8 mouse cellular contexts compared by ENCODE assay signal in genomic region chr7:44860576-44861428, GRCm38 (mm10). TPM values are rescaled to one million over a fixed set of nuclear protein-coding genes. Genes with fewer than 3 reads are reported as not detected.
DNase-seq lines count a peak whose midpoint lies in the region; ATAC-seq and TF ChIP-seq lines count a peak whose summit lies in the region.

No protein-coding gene starts in this region.

- TF ChIP-seq POLR2A in spleen, adult 2 months (IDR thresholded peaks at IDR 0.05; ENCODE audit: low read depth, low read length): no peak

- DNase-seq in gastrocnemius, adult 18-20 months (ENCODE audit: low spot score): peak; percentile 68
- no peak for DNase-seq in gastrocnemius, postnatal 25 days
- peak; percentile 68 for DNase-seq in Muller cell, postnatal 12 days (ENCODE audit: inconsistent ontology term)
- DNase-seq in embryo, embryonic 11 days: peak; percentile 84
- peak; percentile 75 to 87 for DNase-seq in heart, postnatal 10 days
- DNase-seq in limb, embryonic 11.5 days (ENCODE audit: low spot score): peak; percentile 85
- DNase-seq in midbrain, embryonic 10.5 days (ENCODE audit: low spot score): peak; percentile 79
- peak in 1 of 2 experiments; percentile 66 for DNase-seq in spleen, adult 2 months (ENCODE audit: low read depth in 1 of 2, low spot score in 2 of 2)

- TF ChIP-seq CTCF in spleen, adult 2 months (IDR thresholded peaks at IDR 0.05; ENCODE audit: extremely low read depth, insufficient read depth, insufficient read length, insufficient replicate concordance): peak; percentile 93

- H3K4me2 ChIP-seq in limb, embryonic 11.5 days (ENCODE audit: low read depth, severe bottlenecking): 0 out of 2 replicates have a peak overlapping the region, but pooled peaks have one; percentile 7

- H3K27ac ChIP-seq in limb, embryonic 11.5 days (replicated peaks; ENCODE audit: low read depth, low read length): no peak overlapping the region
- H3K27ac ChIP-seq in midbrain, embryonic 10.5 days (replicated peaks): peak overlapping the region; percentile 69
- H3K27ac ChIP-seq in spleen, adult 2 months (ENCODE audit: insufficient read depth, low read length): no peak overlapping the region

- intact Hi-C loops in heart, postnatal 10 days (cut with DNase I): no loop called here

- no peak overlapping the region for H3K4me3 ChIP-seq in limb, embryonic 11.5 days (ENCODE audit: low read depth, low read length)
- peak overlapping the region; percentile 34 for H3K4me3 ChIP-seq in midbrain, embryonic 10.5 days
- no peak overlapping the region for H3K4me3 ChIP-seq in spleen, adult 2 months (ENCODE audit: extremely low read depth, insufficient read depth, insufficient read length)

- WGBS in limb, embryonic 11.5 days: 65% methylated on average over 22 of the region's 22 CpGs
- 59% methylated on average over 22 of the region's 22 CpGs for WGBS in midbrain, embryonic 10.5 days
- 71% methylated on average over 22 of the region's 22 CpGs for WGBS in spleen, adult 2 months

- H3K4me1 ChIP-seq in limb, embryonic 11.5 days (ENCODE audit: control insufficient read depth, insufficient read depth, low read length): peaks cover 6% of the 10 kb centered on the region; the same call in 1 of the 2 replicates
- peaks cover 50% of the 10 kb centered on the region for H3K4me1 ChIP-seq in midbrain, embryonic 10.5 days
- H3K4me1 ChIP-seq in spleen, adult 2 months (ENCODE audit: control insufficient read depth, insufficient read depth, insufficient read length): peaks cover 4% of the 10 kb centered on the region; the same call in 1 of the 2 replicates

- no peaks in the 10 kb centered on the region for H3K27me3 ChIP-seq in limb, embryonic 11.5 days (ENCODE audit: control insufficient read depth, insufficient read depth, low read length)
- H3K27me3 ChIP-seq in midbrain, embryonic 10.5 days (ENCODE audit: low read depth, poor library complexity, severe bottlenecking): no peaks in the 10 kb centered on the region
- no peaks in the 10 kb centered on the region for H3K27me3 ChIP-seq in spleen, adult 2 months (ENCODE audit: control insufficient read depth, insufficient read depth, low read length)

- no peak for ATAC-seq in limb, embryonic 11.5 days (ENCODE audit: insufficient number of reproducible peaks, low FRiP score, low TSS enrichment, low read depth)

- no peak overlapping the region for H3K9ac ChIP-seq in limb, embryonic 11.5 days (ENCODE audit: low read length)

- no peaks in the 10 kb centered on the region for H3K9me3 ChIP-seq in limb, embryonic 11.5 days (ENCODE audit: control insufficient read depth, low read length)
- no peaks in the 10 kb centered on the region for H3K9me3 ChIP-seq in midbrain, embryonic 10.5 days (replicated peaks)

- peaks cover 34% of the 10 kb centered on the region; the same call in 1 of the 2 replicates for H3K36me3 ChIP-seq in limb, embryonic 11.5 days (ENCODE audit: control insufficient read depth, insufficient read depth, low read length)
- peaks cover 64% of the 10 kb centered on the region for H3K36me3 ChIP-seq in midbrain, embryonic 10.5 days
- H3K36me3 ChIP-seq in spleen, adult 2 months (ENCODE audit: control insufficient read depth, insufficient read depth, low read length): peaks cover 23% of the 10 kb centered on the region

RNA-seq across cellular contexts. Expression of gene Pnkp, which starts 3.9 kb away (rescaled TPM):
- 10 to 100 TPM; 19.2 to 20.2 TPM for total RNA-seq in gastrocnemius, adult 18-20 months (2021)
- total RNA-seq in gastrocnemius, postnatal 25 days (2021): 10 to 100 TPM; 15.6 to 15.8 TPM
- 10 to 100 TPM; 18.1 to 21.6 TPM for total RNA-seq in heart, postnatal 10 days (2021)
- polyA plus RNA-seq in limb, embryonic 11.5 days (2014; fragmentation: Nextera tagmentation; extraction: Ambion mirVana): 31.0 and 31.2 TPM in 2 replicates
- 38.1 and 38.4 TPM in 2 replicates for polyA plus RNA-seq in midbrain, embryonic 10.5 days (2016; fragmentation: Nextera tagmentation; extraction: Ambion mirVana)
- 67.3 and 84.9 TPM in 2 replicates for polyA plus RNA-seq in spleen, adult 2 months (2012; rRNA removed)

RNA-seq across cellular contexts. Expression of gene Ptov1, which starts 8.8 kb away (rescaled TPM):
- total RNA-seq in gastrocnemius, adult 18-20 months (2021): 100 to 1,000 TPM; 143 to 148 TPM
- 100 to 1,000 TPM; 116 to 125 TPM for total RNA-seq in gastrocnemius, postnatal 25 days (2021)
- 100 to 1,000 TPM; 189 to 196 TPM for total RNA-seq in heart, postnatal 10 days (2021)
- 410 and 427 TPM in 2 replicates for polyA plus RNA-seq in limb, embryonic 11.5 days (2014; fragmentation: Nextera tagmentation; extraction: Ambion mirVana)
- 478 and 516 TPM in 2 replicates for polyA plus RNA-seq in midbrain, embryonic 10.5 days (2016; fragmentation: Nextera tagmentation; extraction: Ambion mirVana)
- 66.2 and 77.3 TPM in 2 replicates for polyA plus RNA-seq in spleen, adult 2 months (2012; rRNA removed)

RNA-seq across cellular contexts. Expression of gene Tbc1d17, which starts 11.9 kb away (rescaled TPM):
- total RNA-seq in gastrocnemius, adult 18-20 months (2021): 10 to 100 TPM; 46.8 to 61.0 TPM
- total RNA-seq in gastrocnemius, postnatal 25 days (2021): 10 to 100 TPM; 38.6 to 41.2 TPM
- 10 to 100 TPM; 38.4 to 44.7 TPM for total RNA-seq in heart, postnatal 10 days (2021)
- 60.9 and 69.0 TPM in 2 replicates for polyA plus RNA-seq in limb, embryonic 11.5 days (2014; fragmentation: Nextera tagmentation; extraction: Ambion mirVana)
- 77.8 and 89.4 TPM in 2 replicates for polyA plus RNA-seq in midbrain, embryonic 10.5 days (2016; fragmentation: Nextera tagmentation; extraction: Ambion mirVana)
- polyA plus RNA-seq in spleen, adult 2 months (2012; rRNA removed): 68.4 and 91.7 TPM in 2 replicates

RNA-seq across cellular contexts. Expression of gene Akt1s1, which starts 12.0 kb away (rescaled TPM):
- total RNA-seq in gastrocnemius, adult 18-20 months (2021): 100 to 1,000 TPM; 130 to 144 TPM
- 100 to 1,000 TPM; 103 to 113 TPM for total RNA-seq in gastrocnemius, postnatal 25 days (2021)
- total RNA-seq in heart, postnatal 10 days (2021): 10 to 100 TPM; 76.8 to 78.4 TPM
- polyA plus RNA-seq in limb, embryonic 11.5 days (2014; fragmentation: Nextera tagmentation; extraction: Ambion mirVana): 38.6 and 63.4 TPM in 2 replicates
- 89.5 and 98.1 TPM in 2 replicates for polyA plus RNA-seq in midbrain, embryonic 10.5 days (2016; fragmentation: Nextera tagmentation; extraction: Ambion mirVana)
- 67.8 and 105 TPM in 2 replicates for polyA plus RNA-seq in spleen, adult 2 months (2012; rRNA removed)

RNA-seq across cellular contexts. Expression of gene Med25, which starts 31.7 kb away (rescaled TPM):
- 10 to 100 TPM; 60.5 to 62.8 TPM for total RNA-seq in gastrocnemius, adult 18-20 months (2021)
- total RNA-seq in gastrocnemius, postnatal 25 days (2021): 10 to 100 TPM; 50.9 to 51.2 TPM
- 10 to 100 TPM; 67.7 to 77.1 TPM for total RNA-seq in heart, postnatal 10 days (2021)
- polyA plus RNA-seq in limb, embryonic 11.5 days (2014; fragmentation: Nextera tagmentation; extraction: Ambion mirVana): 79.2 and 80.5 TPM in 2 replicates
- polyA plus RNA-seq in midbrain, embryonic 10.5 days (2016; fragmentation: Nextera tagmentation; extraction: Ambion mirVana): 213 and 220 TPM in 2 replicates
- 113 and 136 TPM in 2 replicates for polyA plus RNA-seq in spleen, adult 2 months (2012; rRNA removed)
